Mouse (Mus musculus): ENCODE results near the gene Ranbp9. TPM values are rescaled to one million over a fixed set of nuclear protein-coding genes. Genes with fewer than 3 reads are reported as not detected.

The Ranbp9 gene
- polyA plus RNA-seq, 1 experiment: 2.7 TPM

GRCm38 (mm10) chr13:43517371-43517770 lies 36.3 kb upstream of the Ranbp9 start:
- no peaks in the 10 kb centered on the region for H3K36me3 ChIP-seq (ENCODE audit: control insufficient read depth)
- H3K4me3 ChIP-seq (replicated peaks): no peak overlapping the region
- peaks cover 2% of the 10 kb centered on the region for H3K9me3 ChIP-seq (ENCODE audit: control insufficient read depth, low read length)
- TF ChIP-seq TAL1 (IDR thresholded peaks at IDR 0.05; ENCODE audit: low read length): no peak
- no peak for TF ChIP-seq GATA1 (IDR thresholded peaks at IDR 0.05; ENCODE audit: low read length)
- no peaks in the 10 kb centered on the region for H3K4me1 ChIP-seq (ENCODE audit: control insufficient read depth)
- H3K27me3 ChIP-seq (ENCODE audit: control insufficient read depth): no peaks in the 10 kb centered on the region; the same call in none of the 2 replicates

- Histone ChIP-seq H3K4me1 (ENCODE audit: control insufficient read depth) (no peaks in the 10 kb centered on the region), H3K9me3 (ENCODE audit: control insufficient read depth, low read length) (no peaks in the 10 kb centered on the region), H3K36me3 (ENCODE audit: control insufficient read depth) (no peaks in the 10 kb centered on the region), H3K4me3 (replicated peaks) (no peak overlapping the region), H3K27me3 (ENCODE audit: control insufficient read depth) (no peaks in the 10 kb centered on the region; the same call in none of the 2 replicates)
- TF ChIP-seq TAL1 (IDR thresholded peaks at IDR 0.05; ENCODE audit: low read length) (no peak), GATA1 (IDR thresholded peaks at IDR 0.05; ENCODE audit: low read length) (no peak)
Measured at GRCm38 (mm10) chr13:43516931-43517330, 35.8 kb upstream of the Ranbp9 start.

GRCm38 (mm10) chr13:43516119-43516518 lies 35.0 kb upstream of the Ranbp9 start:
- no peaks in the 10 kb centered on the region; the same call in none of the 2 replicates for H3K27me3 ChIP-seq (ENCODE audit: control insufficient read depth)
- TF ChIP-seq TAL1 (IDR thresholded peaks at IDR 0.05; ENCODE audit: low read length): no peak
- no peaks in the 10 kb centered on the region for H3K9me3 ChIP-seq (ENCODE audit: control insufficient read depth, low read length)
- H3K36me3 ChIP-seq (ENCODE audit: control insufficient read depth): no peaks in the 10 kb centered on the region
- no peak overlapping the region for H3K4me3 ChIP-seq (replicated peaks)
- H3K4me1 ChIP-seq (ENCODE audit: control insufficient read depth): no peaks in the 10 kb centered on the region

DNA sequence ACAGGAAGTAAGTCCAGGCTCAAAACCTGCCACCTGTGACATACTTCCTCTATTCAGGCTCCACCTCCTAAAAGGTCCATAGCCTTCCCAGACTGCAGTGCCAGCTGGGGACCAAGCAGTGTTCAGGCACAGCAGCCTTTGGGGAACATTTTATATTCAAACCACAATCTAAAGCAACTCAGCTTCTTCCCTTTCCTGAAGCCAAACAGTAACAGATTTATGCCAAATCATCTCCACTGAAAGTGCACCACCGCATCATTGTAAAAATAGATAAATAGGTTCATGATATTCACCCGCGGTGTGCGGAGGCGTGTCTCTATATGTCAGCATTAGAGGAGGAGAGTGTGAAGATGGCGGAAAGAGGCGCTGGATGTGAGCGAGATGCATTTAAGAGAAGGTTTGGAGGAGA lies 33.9 kb upstream of the Ranbp9 start:
- H3K4me1 ChIP-seq (ENCODE audit: control insufficient read depth): no peaks in the 10 kb centered on the region
- H3K9me3 ChIP-seq (ENCODE audit: control insufficient read depth, low read length): no peaks in the 10 kb centered on the region
- H3K36me3 ChIP-seq (ENCODE audit: control insufficient read depth): no peaks in the 10 kb centered on the region
- no peak overlapping the region for H3K4me3 ChIP-seq (replicated peaks)
- no peaks in the 10 kb centered on the region; the same call in 1 of the 2 replicates for H3K27me3 ChIP-seq (ENCODE audit: control insufficient read depth)
- TF ChIP-seq TAL1 (IDR thresholded peaks at IDR 0.05; ENCODE audit: low read length) (no peak), GATA1 (IDR thresholded peaks at IDR 0.05; ENCODE audit: low read length) (no peak)

- no peaks in the 10 kb centered on the region for H3K36me3 ChIP-seq (ENCODE audit: control insufficient read depth)
- no peaks in the 10 kb centered on the region for H3K4me1 ChIP-seq (ENCODE audit: control insufficient read depth)
- H3K27me3 ChIP-seq (ENCODE audit: control insufficient read depth): no peaks in the 10 kb centered on the region; the same call in 1 of the 2 replicates
- no peak overlapping the region for H3K4me3 ChIP-seq (replicated peaks)
- no peaks in the 10 kb centered on the region for H3K9me3 ChIP-seq (ENCODE audit: control insufficient read depth, low read length)
- TF ChIP-seq GATA1 (IDR thresholded peaks at IDR 0.05; ENCODE audit: low read length) (no peak), TAL1 (IDR thresholded peaks at IDR 0.05; ENCODE audit: low read length) (no peak)
Measured at GRCm38 (mm10) chr13:43512736-43513135, 31.7 kb upstream of the Ranbp9 start.

DNA sequence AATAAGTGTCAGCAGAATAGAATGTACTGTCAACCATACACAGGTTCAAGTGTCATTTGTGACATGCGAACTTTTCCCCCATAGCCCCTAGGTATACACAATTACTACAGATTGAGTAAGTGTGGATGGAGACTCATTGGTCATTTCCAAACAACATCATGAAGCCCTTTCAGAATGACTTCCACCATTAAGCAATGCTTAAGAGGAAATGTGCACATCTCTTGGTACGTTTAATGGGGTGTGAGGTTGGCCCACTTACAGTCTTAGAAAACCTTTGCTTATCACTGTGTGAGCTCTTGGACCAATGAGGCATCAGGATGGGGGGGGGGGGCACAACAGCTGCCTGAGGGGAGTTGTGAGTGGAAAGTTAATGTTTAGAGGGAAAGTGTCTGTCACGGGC lies 24.7 kb upstream of the Ranbp9 start:
- Histone ChIP-seq H3K4me1 (ENCODE audit: control insufficient read depth) (peaks cover 7% of the 10 kb centered on the region), H3K4me3 (replicated peaks) (no peak overlapping the region), H3K9me3 (ENCODE audit: control insufficient read depth, low read length) (no peaks in the 10 kb centered on the region), H3K27me3 (ENCODE audit: control insufficient read depth) (peaks cover 4% of the 10 kb centered on the region), H3K36me3 (ENCODE audit: control insufficient read depth) (no peaks in the 10 kb centered on the region)
- TF ChIP-seq TAL1 (IDR thresholded peaks at IDR 0.05; ENCODE audit: low read length): no peak
- TF ChIP-seq GATA1 (IDR thresholded peaks at IDR 0.05; ENCODE audit: low read length): no peak

DNA sequence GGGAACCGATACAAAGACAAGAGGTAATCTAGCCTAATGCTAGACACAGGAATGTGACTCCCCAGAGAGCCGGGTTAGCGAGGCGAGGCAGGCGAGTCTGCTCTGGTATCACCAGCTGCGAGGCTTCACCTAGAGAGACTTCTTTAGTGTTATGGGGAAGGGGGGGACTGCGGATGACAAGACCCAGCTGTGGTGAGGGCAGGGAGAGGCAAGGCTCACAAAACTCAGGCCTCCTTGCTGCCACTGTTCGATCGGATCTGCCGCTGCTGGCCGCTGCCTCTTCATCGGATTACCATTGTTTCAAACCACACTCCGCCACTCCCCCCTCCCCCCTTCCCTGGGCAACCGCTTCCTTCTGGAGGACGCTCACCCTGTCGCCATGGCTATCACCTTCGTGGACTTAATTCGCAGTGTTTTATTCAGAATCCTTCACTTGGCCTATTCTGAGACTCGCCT lies 22.3 kb upstream of the Ranbp9 start:
- Histone ChIP-seq H3K27me3 (ENCODE audit: control insufficient read depth) (peaks cover 4% of the 10 kb centered on the region), H3K9me3 (ENCODE audit: control insufficient read depth, low read length) (no peaks in the 10 kb centered on the region; the same call in 1 of the 2 replicates), H3K36me3 (ENCODE audit: control insufficient read depth) (no peaks in the 10 kb centered on the region), H3K4me1 (ENCODE audit: control insufficient read depth) (peaks cover 7% of the 10 kb centered on the region), H3K4me3 (replicated peaks) (no peak overlapping the region)
- no peak for TF ChIP-seq TAL1 (IDR thresholded peaks at IDR 0.05; ENCODE audit: low read length)

DNA sequence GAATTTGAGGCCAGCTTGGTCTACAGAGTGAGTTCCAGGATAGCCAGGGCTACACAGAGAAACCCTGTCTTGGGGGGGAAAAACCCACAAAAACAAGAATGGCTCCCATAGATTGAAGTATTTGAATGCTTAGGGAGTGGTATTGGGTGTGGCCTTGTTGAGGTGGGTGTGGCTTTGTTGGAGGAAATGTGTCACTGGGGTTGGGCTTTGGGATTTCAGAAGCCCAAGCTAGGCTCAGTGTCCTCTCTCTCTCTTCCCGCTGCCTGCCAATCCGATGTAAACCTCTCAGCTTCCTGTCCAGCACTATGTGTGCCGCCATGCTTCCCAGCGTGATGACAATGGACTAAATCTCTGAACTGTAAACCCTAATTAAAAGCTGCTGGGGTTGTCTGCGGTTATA lies 20.5 kb upstream of the Ranbp9 start:
- H3K9me3 ChIP-seq (ENCODE audit: control insufficient read depth, low read length): peaks cover 6% of the 10 kb centered on the region
- no peak for TF ChIP-seq TAL1 (IDR thresholded peaks at IDR 0.05; ENCODE audit: low read length)
- TF ChIP-seq GATA1 (IDR thresholded peaks at IDR 0.05; ENCODE audit: low read length): no peak

GRCm38 (mm10) chr13:43500483-43500850 lies 19.4 kb upstream of the Ranbp9 start:
- Histone ChIP-seq H3K36me3 (ENCODE audit: control insufficient read depth) (no peaks in the 10 kb centered on the region), H3K4me3 (replicated peaks) (no peak overlapping the region), H3K4me1 (ENCODE audit: control insufficient read depth) (peaks cover 7% of the 10 kb centered on the region), H3K27me3 (ENCODE audit: control insufficient read depth) (peaks cover 4% of the 10 kb centered on the region), H3K9me3 (ENCODE audit: control insufficient read depth, low read length) (peaks cover 6% of the 10 kb centered on the region)
- no peak for TF ChIP-seq TAL1 (IDR thresholded peaks at IDR 0.05; ENCODE audit: low read length)
- TF ChIP-seq GATA1 (IDR thresholded peaks at IDR 0.05; ENCODE audit: low read length): no peak

More for the DNA sequence above, 20.5 kb upstream of the Ranbp9 start:
- Histone ChIP-seq H3K4me3 (replicated peaks) (no peak overlapping the region), H3K36me3 (ENCODE audit: control insufficient read depth) (no peaks in the 10 kb centered on the region), H3K4me1 (ENCODE audit: control insufficient read depth) (peaks cover 7% of the 10 kb centered on the region), H3K27me3 (ENCODE audit: control insufficient read depth) (peaks cover 4% of the 10 kb centered on the region)

Measured in erythroblast, embryonic 14.5 days (primary cell).